Mouse (Mus musculus) hindbrain, embryonic 13.5 days (tissue): ENCODE results near the gene Nudt1. TPM values are rescaled to one million over a fixed set of nuclear protein-coding genes. Genes with fewer than 3 reads are reported as not detected.

Experiments
- ATAC-seq: fragments of 200-750 bp; cut with Nextera tagmentation; 2 replicates; pipeline ENCODE4 v1.8.0; 2017; ENCODE audit warnings: moderate TSS enrichment; ENCODE audit not compliant: low FRiP score
- H3K27ac ChIP-seq: fragments of 300-500 bp; sonication (generic); 2 replicates; pipeline ENCODE4 v1.5.1; 2015; ENCODE audit warnings: inconsistent platforms, mild to moderate bottlenecking, moderate library complexity
- H3K27me3 ChIP-seq: fragments of 300-500 bp; sonication (generic); 2 replicates; pipeline ENCODE4 v1.6.1; 2015; ENCODE audit warnings: mild to moderate bottlenecking, inconsistent platforms
- H3K36me3 ChIP-seq: fragments of 300-500 bp; sonication (generic); 2 replicates; pipeline ENCODE4 v1.6.1; 2015; ENCODE audit warnings: mild to moderate bottlenecking, inconsistent platforms
- H3K4me1 ChIP-seq: fragments of 300-500 bp; sonication (generic); replicated peaks from 2 replicates; pipeline ENCODE4 v1.6.1; 2015; ENCODE audit warnings: inconsistent platforms
- H3K4me2 ChIP-seq: fragments of 300-500 bp; sonication (generic); 2 replicates; pipeline ENCODE4 v1.6.1; 2015; ENCODE audit warnings: inconsistent platforms, mild to moderate bottlenecking, moderate library complexity
- H3K4me3 ChIP-seq: fragments of 300-500 bp; sonication (generic); 2 replicates; pipeline ENCODE4 v1.5.1; 2015; ENCODE audit warnings: mild to moderate bottlenecking, inconsistent platforms
- H3K9ac ChIP-seq: fragments of 300-500 bp; sonication (generic); 2 replicates; pipeline ENCODE4 v1.6.1; 2015; ENCODE audit warnings: mild to moderate bottlenecking, inconsistent platforms
- H3K9me3 ChIP-seq: fragments of 300-500 bp; sonication (generic); 2 replicates; pipeline ENCODE4 v1.6.1; 2016; ENCODE audit warnings: inconsistent platforms
- WGBS: fragments of 180-500 bp; shearing (Covaris S2); methylation state at CpG from one replicate; pipeline ENCODE4 v1.1.7; 2015; 5-methylcytosine and 5-hydroxymethylcytosine counted together
- polyA plus RNA-seq: library from polyadenylated mRNA; unstranded; fragments of >200 nt; fragmentation: Nextera tagmentation; extraction: Ambion mirVana; gene quantifications from 2 replicates; pipeline ENCODE4 v1.2.1, GENCODE M21; 2015

The Nudt1 gene
- polyA plus RNA-seq, 1 experiment from 2014 or later = 26.8 TPM

DNA sequence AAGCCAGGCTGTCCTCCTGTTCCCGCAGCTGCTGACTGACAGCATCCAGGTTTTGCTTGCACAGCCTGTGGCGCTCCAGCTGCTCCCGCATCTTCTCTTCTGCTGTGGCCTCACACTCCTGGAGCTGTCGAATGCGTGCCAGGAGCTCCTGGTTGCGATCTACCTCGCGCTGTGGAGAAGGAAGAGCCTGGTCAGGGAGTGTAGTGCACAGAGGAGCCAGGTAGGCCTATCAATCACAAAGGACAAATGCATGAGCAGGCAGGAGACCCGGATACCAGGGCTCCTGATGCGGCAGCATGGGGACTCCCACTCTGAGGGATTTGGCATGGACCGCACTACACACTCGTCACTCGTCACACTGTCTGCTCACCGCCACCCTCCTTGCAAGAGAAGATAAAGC is 13.9 kb upstream of the Nudt1 start:
- H3K27ac ChIP-seq = no peak overlapping the region

DNA sequence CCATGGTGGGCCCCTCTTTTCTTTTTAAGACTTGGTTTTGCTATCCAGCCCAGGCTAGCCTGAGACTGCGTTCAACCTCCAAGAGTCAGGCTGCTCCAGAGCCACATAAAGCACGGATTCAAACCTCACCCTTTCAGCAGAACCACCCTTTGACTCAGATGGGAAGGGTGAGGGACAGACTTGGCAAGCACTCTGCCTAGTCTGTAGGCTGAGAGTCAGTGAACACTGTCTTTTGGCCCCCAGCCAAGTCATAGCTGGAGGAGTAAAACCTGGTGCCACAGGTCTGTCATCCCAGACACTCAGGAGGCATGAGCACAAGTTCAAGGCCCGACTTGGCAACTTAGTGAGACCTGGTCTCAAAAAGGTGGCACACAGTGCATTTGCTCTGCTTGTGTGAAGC is 4.7 kb upstream of the Nudt1 start:
- ATAC-seq = no peak
- Histone ChIP-seq H3K9ac (peak overlapping the region; percentile 20; the same call in 1 of the 2 replicates), H3K4me1 (peaks cover 15% of the 10 kb centered on the region), H3K4me3 (no peak overlapping the region), H3K36me3 (peaks cover 36% of the 10 kb centered on the region), H3K4me2 (no peak overlapping the region), H3K27ac (no peak overlapping the region), H3K9me3 (no peaks in the 10 kb centered on the region), H3K27me3 (no peaks in the 10 kb centered on the region)
- 82% methylated on average over 3 of the region's 3 CpGs for WGBS

More for the DNA sequence above, 13.9 kb upstream of the Nudt1 start:
- 87% methylated on average over 14 of the region's 14 CpGs for whole genome bisulfite sequencing
- H3K4me1 ChIP-seq = 0 out of 2 replicates have a peak, but pooled peaks cover 3% of the 10 kb centered on the region
- no peak overlapping the region for H3K4me3 ChIP-seq
- H3K9me3 ChIP-seq = no peaks in the 10 kb centered on the region
- H3K9ac ChIP-seq = 0 out of 2 replicates have a peak overlapping the region, but pooled peaks have one; percentile 13
- no peak overlapping the region for H3K4me2 ChIP-seq
- no peaks in the 10 kb centered on the region for H3K27me3 ChIP-seq
- ATAC-seq = no peak
- peaks cover 93% of the 10 kb centered on the region for H3K36me3 ChIP-seq

DNA sequence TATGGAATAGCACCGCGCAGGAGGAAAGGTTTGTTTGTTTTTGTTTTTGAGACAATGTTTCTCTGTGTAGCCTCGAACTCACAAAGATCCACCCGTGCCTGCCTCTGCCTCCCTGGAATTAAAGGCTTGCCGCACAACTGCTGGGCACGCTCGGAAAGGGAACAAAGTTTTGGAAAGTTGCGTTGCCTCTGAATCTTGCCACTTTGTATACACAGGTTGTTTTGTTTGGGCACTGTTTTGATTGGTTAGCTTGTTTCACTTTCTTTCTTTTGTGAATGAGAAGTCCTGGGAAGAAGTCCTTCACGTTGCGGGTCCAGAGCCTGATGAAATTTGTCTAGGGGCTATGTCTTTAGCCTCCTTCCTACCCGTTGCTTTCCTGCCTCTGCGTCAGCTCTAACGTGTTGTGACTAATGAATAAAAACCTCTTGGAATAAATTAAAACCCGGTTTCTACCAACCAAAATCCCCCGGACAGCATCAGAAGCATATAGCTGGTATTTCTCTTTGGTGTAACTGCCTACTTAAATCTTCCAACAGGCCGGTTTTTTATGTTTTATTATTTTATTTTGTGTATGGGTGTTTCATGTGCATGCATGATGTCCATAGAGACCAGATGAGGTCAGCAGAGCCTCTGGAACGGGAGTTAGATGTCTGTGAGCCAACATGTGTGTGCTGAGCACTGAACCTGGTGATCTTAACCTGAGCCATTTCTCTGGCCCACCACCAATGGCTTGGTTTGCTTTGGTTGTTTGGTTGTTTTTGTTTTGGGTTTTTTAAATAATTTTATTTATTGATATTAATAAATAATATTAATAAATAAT is 510 bp downstream of the Nudt1 start:
- Histone ChIP-seq H3K9ac (peak overlapping the region; percentile 98), H3K27me3 (no peaks in the 10 kb centered on the region), H3K4me3 (peak overlapping the region; percentile 95), H3K9me3 (no peaks in the 10 kb centered on the region), H3K36me3 (peaks cover 10% of the 10 kb centered on the region), H3K27ac (peak overlapping the region; percentile 83), H3K4me1 (peaks cover 26% of the 10 kb centered on the region), H3K4me2 (peak overlapping the region; percentile 84)
- ATAC-seq = peak; percentile 15; the same call in 1 of the 2 replicates
- 1% methylated on average over 17 of the region's 17 CpGs for WGBS

DNA sequence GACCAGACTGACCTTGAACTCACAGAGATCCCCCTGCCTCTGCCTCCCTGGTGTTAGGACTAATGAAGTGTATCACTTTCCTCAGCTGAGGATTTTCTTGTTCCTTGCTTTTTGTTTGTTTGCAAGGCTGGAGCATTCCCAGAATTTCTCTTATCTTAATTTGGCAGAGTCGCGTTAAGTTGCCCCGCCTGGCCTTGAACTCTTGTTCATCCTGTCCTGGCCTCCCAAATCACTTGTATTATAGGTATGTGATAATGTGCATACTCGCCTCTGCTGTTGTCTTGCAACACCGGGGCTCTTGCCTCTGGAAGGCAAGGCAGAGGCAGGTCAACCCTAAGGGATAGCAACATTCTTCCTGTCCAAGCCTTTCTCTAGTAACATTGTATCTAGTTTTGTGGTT is 2.6 kb downstream of the Nudt1 start:
- no peak overlapping the region for H3K4me3 ChIP-seq
- H3K27ac ChIP-seq = no peak overlapping the region
- 95% methylated on average over 5 of the region's 5 CpGs for WGBS
- no peaks in the 10 kb centered on the region for H3K9me3 ChIP-seq
- no peak overlapping the region for H3K9ac ChIP-seq
- no peak overlapping the region for H3K4me2 ChIP-seq
- ATAC-seq = no peak
- peaks cover 26% of the 10 kb centered on the region for H3K4me1 ChIP-seq
- peaks cover 25% of the 10 kb centered on the region for H3K36me3 ChIP-seq
- no peaks in the 10 kb centered on the region for H3K27me3 ChIP-seq

- ATAC-seq = peak; percentile 84
- WGBS = 2% methylated on average over 39 of the region's 39 CpGs
- Histone ChIP-seq H3K4me2 (peak within 1 kb of the TSS; percentile 67), H3K9me3 (no peaks in the 10 kb centered on the region), H3K9ac (peak within 1 kb of the TSS; percentile 83), H3K4me3 (peak within 1 kb of the TSS; percentile 61), H3K4me1 (peaks cover 20% of the 10 kb centered on the region), H3K27ac (peak within 1 kb of the TSS; percentile 84), H3K36me3 (peaks cover 27% of the 10 kb centered on the region), H3K27me3 (no peaks in the 10 kb centered on the region)
Observed at GRCm38 (mm10) chr5:140331615-140332512, 10.4 kb downstream of the Nudt1 start, which contains the start of gene Mrm2. Gene Mrm2 (minus strand): TSS chr5:140331898.

DNA sequence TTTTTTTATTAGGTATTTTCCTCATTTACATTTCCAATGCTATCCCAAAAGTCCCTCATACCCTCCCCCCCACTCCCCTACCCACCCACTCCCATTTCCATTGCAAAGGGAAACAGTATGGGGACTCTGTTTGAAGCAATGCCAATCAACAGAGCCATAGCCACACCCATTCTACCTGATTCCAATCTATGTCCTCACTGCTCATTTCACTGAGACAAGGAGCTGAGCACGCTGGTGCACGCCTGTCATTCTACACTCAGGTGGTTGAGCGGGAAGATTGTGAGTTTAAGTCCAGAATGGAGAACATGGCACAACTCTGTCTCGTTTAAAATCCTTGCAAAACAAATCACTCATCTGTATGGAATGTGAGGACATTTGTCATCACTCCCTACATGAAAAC is 11.1 kb downstream of the Nudt1 start:
- H3K9ac ChIP-seq = no peak overlapping the region
- no peaks in the 10 kb centered on the region for H3K27me3 ChIP-seq
- no peak for ATAC-seq
- no peak overlapping the region for H3K4me3 ChIP-seq
- peaks cover 20% of the 10 kb centered on the region for H3K4me1 ChIP-seq
- H3K9me3 ChIP-seq = no peaks in the 10 kb centered on the region
- H3K27ac ChIP-seq = no peak overlapping the region
- WGBS = 68% methylated on average over 4 of the region's 4 CpGs
- peaks cover 24% of the 10 kb centered on the region for H3K36me3 ChIP-seq
- peak overlapping the region; percentile 67; the same call in 1 of the 2 replicates for H3K4me2 ChIP-seq

GRCm38 (mm10) chr5:140333631-140334030 is 12.2 kb downstream of the Nudt1 start:
- ATAC-seq = no peak
- 26% methylated on average over 2 of the region's 2 CpGs for WGBS
- Histone ChIP-seq H3K9ac (no peak overlapping the region), H3K27ac (no peak overlapping the region), H3K9me3 (no peaks in the 10 kb centered on the region), H3K27me3 (no peaks in the 10 kb centered on the region), H3K4me1 (peaks cover 20% of the 10 kb centered on the region), H3K4me3 (no peak overlapping the region), H3K36me3 (peaks cover 25% of the 10 kb centered on the region), H3K4me2 (no peak overlapping the region)

DNA sequence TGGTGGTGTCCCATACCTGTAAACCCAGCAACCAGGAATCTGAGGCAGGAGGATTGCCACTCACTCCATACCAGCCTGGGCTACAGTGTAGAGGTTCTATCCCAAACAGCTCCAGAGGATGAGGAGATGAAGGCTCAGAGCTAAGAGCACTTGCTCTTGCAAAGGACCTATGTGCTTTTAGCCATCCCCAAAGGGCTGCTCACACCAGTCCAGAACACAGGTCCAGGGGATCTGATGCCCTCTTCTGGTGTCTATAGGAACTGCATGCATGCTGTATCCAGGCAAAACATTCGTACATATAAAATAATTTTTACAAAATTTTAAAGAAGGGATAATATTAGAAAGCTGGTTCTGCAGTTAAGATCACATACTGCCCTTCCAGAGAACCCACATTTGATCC is 15.2 kb downstream of the Nudt1 start:
- WGBS = 86% methylated on average over 1 of the region's 1 CpGs
- H3K36me3 ChIP-seq = peaks cover 42% of the 10 kb centered on the region
- no peak for ATAC-seq

DNA sequence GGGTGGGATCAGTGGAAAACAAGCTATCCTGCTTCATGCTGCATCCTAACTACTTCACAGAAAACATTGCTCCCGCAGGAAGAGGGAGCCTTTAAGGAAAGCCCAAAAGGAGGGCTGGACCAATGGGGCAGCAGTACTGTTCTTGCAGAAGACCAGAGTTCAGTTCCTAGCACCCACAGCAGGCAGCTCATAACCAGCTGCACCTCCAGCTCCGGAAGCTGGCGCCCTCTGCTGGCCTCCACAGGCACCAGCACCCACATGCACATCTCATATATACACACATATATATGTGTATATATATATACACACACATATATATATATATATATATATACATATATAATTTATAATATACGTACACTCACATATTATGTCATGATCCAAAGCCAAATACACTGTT is 17.3 kb downstream of the Nudt1 start:
- Histone ChIP-seq H3K9ac (no peak overlapping the region), H3K9me3 (no peaks in the 10 kb centered on the region), H3K4me3 (no peak overlapping the region), H3K27me3 (no peaks in the 10 kb centered on the region), H3K4me1 (no peaks in the 10 kb centered on the region), H3K4me2 (no peak overlapping the region), H3K27ac (no peak overlapping the region), H3K36me3 (peaks cover 48% of the 10 kb centered on the region)
- ATAC-seq = no peak
- WGBS = 92% methylated on average over 4 of the region's 4 CpGs

More for the DNA sequence above, 15.2 kb downstream of the Nudt1 start:
- H3K4me3 ChIP-seq = no peak overlapping the region
- no peak overlapping the region for H3K4me2 ChIP-seq
- no peak overlapping the region for H3K9ac ChIP-seq
- H3K27ac ChIP-seq = no peak overlapping the region
- no peaks in the 10 kb centered on the region for H3K27me3 ChIP-seq
- no peaks in the 10 kb centered on the region for H3K9me3 ChIP-seq
- H3K4me1 ChIP-seq = 0 out of 2 replicates have a peak, but pooled peaks cover 4% of the 10 kb centered on the region

- Histone ChIP-seq H3K9me3 (no peaks in the 10 kb centered on the region), H3K9ac (no peak overlapping the region), H3K4me1 (no peaks in the 10 kb centered on the region), H3K4me3 (no peak overlapping the region), H3K36me3 (peaks cover 58% of the 10 kb centered on the region), H3K4me2 (no peak overlapping the region), H3K27ac (no peak overlapping the region), H3K27me3 (no peaks in the 10 kb centered on the region)
- 91% methylated on average over 3 of the region's 3 CpGs for WGBS
- no peak for ATAC-seq
Observed at GRCm38 (mm10) chr5:140339836-140340235, 18.4 kb downstream of the Nudt1 start.

- WGBS = 88% methylated on average over 4 of the region's 4 CpGs
- no peak overlapping the region for H3K4me2 ChIP-seq
- H3K27me3 ChIP-seq = no peaks in the 10 kb centered on the region
- peaks cover 80% of the 10 kb centered on the region for H3K36me3 ChIP-seq
- H3K4me3 ChIP-seq = no peak overlapping the region
- H3K9ac ChIP-seq = no peak overlapping the region
- H3K9me3 ChIP-seq = no peaks in the 10 kb centered on the region
- H3K4me1 ChIP-seq = no peaks in the 10 kb centered on the region
- H3K27ac ChIP-seq = no peak overlapping the region
- ATAC-seq = no peak
Observed at GRCm38 (mm10) chr5:140342880-140343279, 21.4 kb downstream of the Nudt1 start.

DNA sequence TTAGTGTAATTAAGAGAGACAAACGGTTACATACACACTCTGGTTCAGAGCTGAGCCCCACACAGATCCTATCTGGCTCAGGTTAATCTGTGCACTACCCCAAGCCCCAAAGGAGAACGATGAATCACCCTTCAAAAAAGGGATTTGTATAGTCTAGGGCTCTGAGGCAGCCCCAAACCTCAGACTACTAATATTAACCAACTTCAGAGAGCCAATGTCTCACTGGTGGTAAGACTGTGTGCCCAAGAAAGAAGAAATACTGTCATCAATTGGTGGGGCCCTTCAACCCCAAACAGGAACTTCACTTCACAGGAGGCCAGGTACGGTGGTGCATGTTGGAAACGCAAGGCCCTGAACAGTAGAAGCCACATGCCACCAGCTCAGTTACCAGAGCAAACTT is 23.8 kb downstream of the Nudt1 start:
- Histone ChIP-seq H3K4me3 (no peak overlapping the region), H3K4me1 (no peaks in the 10 kb centered on the region), H3K27me3 (no peaks in the 10 kb centered on the region), H3K27ac (no peak overlapping the region), H3K9me3 (no peaks in the 10 kb centered on the region), H3K4me2 (no peak overlapping the region), H3K9ac (no peak overlapping the region), H3K36me3 (peaks cover 61% of the 10 kb centered on the region)
- ATAC-seq = no peak
- WGBS = 95% methylated on average over 4 of the region's 4 CpGs
